Mouse (Mus musculus) gastrocnemius, adult 2 months (tissue): ENCODE results near the gene Arrb1. TPM values are rescaled to one million over a fixed set of nuclear protein-coding genes. Genes with fewer than 3 reads are reported as not detected.

Source experiments
- DNase-seq: peaks from one replicate; pipeline ENCODE4 v3.0.0; 2022
- H3K27ac ChIP-seq: fragments of 200-600 bp; 2 replicates; pipeline ENCODE4 v1.8.1; 2022; ENCODE audit warnings: mild to moderate bottlenecking
- H3K4me3 ChIP-seq: fragments of 200-600 bp; 2 replicates; pipeline ENCODE4 v1.8.1; 2022; ENCODE audit warnings: mild to moderate bottlenecking, moderate library complexity
- CTCF ChIP-seq: fragments of 200-600 bp; IDR thresholded peaks from 2 replicates; pipeline ENCODE4 v1.8.1; 2022; ENCODE audit warnings: antibody characterized with exemption, mild to moderate bottlenecking, moderate library complexity
- intact Hi-C: fragments of 180-260 bp; cut with DNase I; formaldehyde crosslinking; loops from one replicate; pipeline ENCODE4 v1.15.1; 2025
- total RNA-seq, 2 experiments: library from RNA; stranded (reverse); gene quantifications; 2 replicates each; pipeline ENCODE4 v1.2.3; 2021

The Arrb1 gene
- total RNA-seq, 2 experiments from 2014 or later: 6.9 to 10.8 TPM

GRCm38 (mm10) chr7:99565325-99565881 is 30.1 kb downstream of the Arrb1 start:
- intact Hi-C loops: no loop called here
- no peak for TF ChIP-seq CTCF
- Histone ChIP-seq H3K27ac (no peak overlapping the region), H3K4me3 (no peak overlapping the region)
- DNase-seq: no peak

GRCm38 (mm10) chr7:99570680-99571079 is 35.4 kb downstream of the Arrb1 start:
- no peak for DNase-seq
- TF ChIP-seq CTCF: no peak
- intact Hi-C loops: no loop called here
- Histone ChIP-seq H3K27ac (0 out of 2 replicates have a peak overlapping the region, but pooled peaks have one; percentile 1), H3K4me3 (peak overlapping the region; percentile 48)

GRCm38 (mm10) chr7:99572931-99573330 is 37.7 kb downstream of the Arrb1 start:
- H3K27ac ChIP-seq: peak overlapping the region; percentile 69
- DNase-seq: peak; percentile 36
- TF ChIP-seq CTCF: no peak
- H3K4me3 ChIP-seq: no peak overlapping the region
- intact Hi-C loops: no loop called here

- TF ChIP-seq CTCF: no peak
- intact Hi-C loops: no loop called here
Measured at GRCm38 (mm10) chr7:99573351-99573750, 38.1 kb downstream of the Arrb1 start.

DNA sequence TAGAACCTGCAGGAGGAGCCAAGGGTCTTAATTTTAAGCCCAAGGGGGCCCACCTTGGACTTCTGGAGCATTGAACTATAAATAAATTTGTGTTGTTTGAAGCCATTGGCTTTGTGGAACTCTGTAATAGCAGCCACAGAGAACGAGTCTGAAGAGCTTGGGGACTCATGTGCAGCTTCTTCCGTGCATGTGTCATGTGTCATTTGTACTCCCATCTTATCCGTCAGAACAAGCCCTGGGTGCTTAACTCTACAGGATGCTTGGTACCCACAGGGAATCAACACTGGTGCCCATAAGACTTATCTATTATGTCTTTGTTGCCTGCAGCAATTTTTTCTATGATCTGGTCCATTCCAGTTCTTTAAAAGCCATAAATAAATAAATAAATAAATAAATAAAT is 43.0 kb downstream of the Arrb1 start:
- Histone ChIP-seq H3K27ac (no peak overlapping the region), H3K4me3 (no peak overlapping the region)
- intact Hi-C loops: no loop called here
- no peak for DNase-seq
- no peak for TF ChIP-seq CTCF

More at GRCm38 (mm10) chr7:99573351-99573750, 38.1 kb downstream of the Arrb1 start:
- Histone ChIP-seq H3K4me3 (no peak overlapping the region), H3K27ac (peak overlapping the region; percentile 69)
- DNase-seq: no peak

- Histone ChIP-seq H3K4me3 (no peak overlapping the region), H3K27ac (no peak overlapping the region; the same call in 1 of the 2 replicates)
- intact Hi-C loops: no loop called here
- no peak for TF ChIP-seq CTCF
- peak; percentile 33 for DNase-seq
Measured at GRCm38 (mm10) chr7:99579491-99580190, 44.4 kb downstream of the Arrb1 start.

DNA sequence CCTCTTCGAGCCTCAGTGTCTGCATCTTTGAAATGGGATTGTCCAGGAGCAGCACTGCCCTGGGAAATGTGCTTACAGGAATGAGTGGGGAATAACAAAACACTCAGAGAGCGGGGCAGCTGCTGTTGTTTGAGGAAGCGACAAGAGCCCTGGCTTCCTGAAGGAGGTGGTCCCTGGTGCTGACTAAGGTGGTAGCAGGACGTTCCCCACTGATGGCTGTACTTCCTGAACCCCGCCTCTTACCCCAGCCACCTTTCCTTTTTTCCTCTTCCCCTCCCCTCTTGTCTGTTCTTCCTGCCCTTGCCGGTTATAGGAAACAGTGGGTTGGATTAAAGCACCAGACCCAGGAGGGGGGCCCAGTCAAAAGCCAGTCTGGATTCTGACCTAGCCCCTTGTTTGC is 45.0 kb downstream of the Arrb1 start:
- intact Hi-C loops: no loop called here
- no peak for TF ChIP-seq CTCF
- no peak overlapping the region for H3K4me3 ChIP-seq
- no peak for DNase-seq
- no peak overlapping the region; the same call in 1 of the 2 replicates for H3K27ac ChIP-seq

DNA sequence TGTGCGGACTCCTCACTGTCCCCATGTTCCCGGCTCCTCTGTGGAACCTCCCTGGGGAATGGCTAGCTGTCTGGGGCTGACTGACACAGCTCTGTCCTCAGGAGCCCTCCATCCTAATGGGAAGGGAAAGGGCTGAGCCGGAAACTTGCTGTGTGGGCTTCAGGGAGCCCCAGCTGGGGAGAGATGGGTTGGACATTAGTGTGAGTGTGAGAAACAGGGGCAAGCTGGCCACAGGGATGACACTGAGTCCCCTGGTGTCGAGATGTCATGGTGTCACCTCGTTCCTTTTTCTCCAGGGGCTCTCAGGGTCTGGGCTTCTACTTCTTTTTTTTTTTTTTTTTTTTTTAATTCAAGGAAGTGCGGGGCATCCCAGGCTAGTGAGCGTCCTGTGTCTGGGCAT is 47.0 kb downstream of the Arrb1 start:
- intact Hi-C loops: no loop called here
- H3K27ac ChIP-seq: no peak overlapping the region
- H3K4me3 ChIP-seq: no peak overlapping the region
- no peak for DNase-seq
- no peak for TF ChIP-seq CTCF

DNA sequence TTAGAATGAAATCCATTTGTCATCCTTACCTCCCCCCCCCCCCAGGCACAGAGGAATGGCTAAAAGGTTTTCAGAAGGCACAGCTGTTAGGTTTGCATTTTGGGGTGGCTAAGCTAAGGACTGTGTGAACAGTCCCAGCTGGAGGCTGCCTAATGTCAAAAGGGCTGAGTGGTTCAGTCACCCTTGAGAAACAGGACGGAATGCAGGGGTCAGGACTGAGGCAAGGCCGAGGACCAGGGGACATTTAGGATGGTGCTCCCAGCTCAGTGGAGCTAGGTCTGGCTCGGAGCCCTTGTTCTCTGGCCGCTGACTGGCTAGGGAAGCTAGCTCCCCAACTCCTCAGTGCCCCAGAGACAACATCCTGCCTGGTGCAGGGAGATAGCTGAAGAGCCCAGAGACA is 47.6 kb downstream of the Arrb1 start:
- no peak overlapping the region for H3K4me3 ChIP-seq
- H3K27ac ChIP-seq: no peak overlapping the region
- intact Hi-C loops: no loop called here
- DNase-seq: no peak
- TF ChIP-seq CTCF: no peak

DNA sequence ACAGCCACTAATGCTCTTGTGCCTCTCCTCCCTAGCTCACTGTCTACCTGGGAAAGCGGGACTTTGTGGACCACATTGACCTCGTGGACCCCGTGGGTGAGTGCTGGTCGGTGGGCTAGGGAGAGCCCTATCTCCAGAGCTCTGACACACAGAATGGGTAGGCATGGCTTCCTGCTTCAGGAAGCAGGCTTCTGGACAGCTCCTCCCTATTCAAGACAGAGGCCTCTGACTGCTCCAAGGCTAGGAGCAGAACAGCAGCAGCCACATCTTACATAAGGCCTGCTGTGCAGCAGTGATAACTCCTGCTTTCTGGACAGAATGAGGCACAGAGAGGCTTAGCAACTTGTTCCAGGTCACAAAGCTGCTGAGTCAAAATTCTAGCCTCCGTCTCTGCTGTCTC is 48.4 kb downstream of the Arrb1 start:
- H3K4me3 ChIP-seq: no peak overlapping the region
- intact Hi-C loops: no loop called here
- TF ChIP-seq CTCF: no peak
- no peak overlapping the region for H3K27ac ChIP-seq
- no peak for DNase-seq

GRCm38 (mm10) chr7:99585976-99586375 is 50.7 kb downstream of the Arrb1 start:
- TF ChIP-seq CTCF: no peak
- DNase-seq: no peak
- intact Hi-C loops: no loop called here
- no peak overlapping the region for H3K27ac ChIP-seq
- H3K4me3 ChIP-seq: no peak overlapping the region

GRCm38 (mm10) chr7:99590064-99590463 is 54.8 kb downstream of the Arrb1 start:
- peak; percentile 75 for DNase-seq
- intact Hi-C loops: loop anchor here (1.0 kb wide), 1 partner anchor 90 kb away; no protein-coding TSS in a partner anchor
- peak; percentile 90 for TF ChIP-seq CTCF

DNA sequence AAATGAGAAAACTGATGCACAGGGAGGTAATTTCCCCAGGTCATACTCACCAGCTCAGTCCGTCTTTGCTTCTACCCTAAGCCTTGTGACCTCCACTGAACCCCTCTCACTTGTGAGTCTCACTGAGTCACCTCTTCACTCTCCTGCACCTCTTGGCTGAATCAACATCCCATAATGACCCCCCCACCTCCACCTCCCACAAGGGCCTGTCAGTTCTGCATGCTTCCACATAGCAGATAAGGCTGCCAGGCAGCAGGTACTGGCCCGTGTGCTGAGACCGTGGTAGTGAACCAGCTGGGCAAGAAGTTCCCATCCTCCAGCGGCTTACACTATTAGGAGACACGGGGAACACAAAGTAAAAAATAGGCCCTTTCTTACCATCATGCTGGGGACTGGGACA is 55.4 kb downstream of the Arrb1 start:
- TF ChIP-seq CTCF: no peak
- no peak overlapping the region for H3K4me3 ChIP-seq
- no peak overlapping the region for H3K27ac ChIP-seq
- intact Hi-C loops: loop anchor here (1.0 kb wide), 1 partner anchor 90 kb away; no protein-coding TSS in a partner anchor
- DNase-seq: no peak

More at GRCm38 (mm10) chr7:99590064-99590463, 54.8 kb downstream of the Arrb1 start:
- no peak overlapping the region for H3K4me3 ChIP-seq
- no peak overlapping the region for H3K27ac ChIP-seq

GRCm38 (mm10) chr7:99592669-99593068 is 57.4 kb downstream of the Arrb1 start:
- TF ChIP-seq CTCF: no peak
- intact Hi-C loops: no loop called here
- no peak for DNase-seq
- Histone ChIP-seq H3K4me3 (no peak overlapping the region), H3K27ac (no peak overlapping the region)
